Mouse (Mus musculus) liver, embryonic 11.5 days (tissue): ENCODE results near the gene Tubgcp6. TPM values are rescaled to one million over a fixed set of nuclear protein-coding genes. Genes with fewer than 3 reads are reported as not detected.
A peak's percentile ranks its signal among the peaks of the same experiment; 100 is the strongest.

Source experiments
- ATAC-seq: fragments of 200-750 bp; cut with Nextera tagmentation; replicated peaks from 2 replicates; pipeline ENCODE4 v1.8.0; 2017; ENCODE audit warnings: moderate number of reproducible peaks, mild to moderate bottlenecking, moderate TSS enrichment, moderate library complexity; ENCODE audit not compliant: low FRiP score
- DNase-seq: peaks from one replicate; pipeline ENCODE4 v3.0.0-alpha.2; 2017; ENCODE audit warnings: low spot score
- H3K27ac ChIP-seq: fragments of 300-500 bp; sonication (generic); 2 replicates; pipeline ENCODE4 v1.5.1; 2014; ENCODE audit warnings: mild to moderate bottlenecking, low read depth, low read length, control low read depth
- H3K27me3 ChIP-seq: fragments of 300-500 bp; sonication (generic); replicated peaks from 2 replicates; pipeline ENCODE4 v1.6.1; 2014; ENCODE audit warnings: low read length, mixed read lengths; ENCODE audit not compliant: control insufficient read depth, insufficient read depth
- H3K36me3 ChIP-seq: fragments of 300-500 bp; sonication (generic); 2 replicates; pipeline ENCODE4 v1.6.1; 2014; ENCODE audit warnings: mild to moderate bottlenecking, low read length, moderate library complexity, mixed read lengths; ENCODE audit not compliant: control insufficient read depth, insufficient read depth
- H3K4me1 ChIP-seq: fragments of 300-500 bp; sonication (generic); replicated peaks from 2 replicates; pipeline ENCODE4 v1.6.1; 2014; ENCODE audit warnings: low read length, mixed read lengths; ENCODE audit not compliant: control insufficient read depth, insufficient read depth
- H3K4me2 ChIP-seq: fragments of 300-500 bp; sonication (generic); 2 replicates; pipeline ENCODE4 v1.6.1; 2014; ENCODE audit warnings: mild to moderate bottlenecking, control low read depth, moderate library complexity
- H3K4me3 ChIP-seq: fragments of 300-500 bp; sonication (generic); 2 replicates; pipeline ENCODE4 v1.5.1; 2014; ENCODE audit warnings: low read depth, low read length, control low read depth
- H3K9ac ChIP-seq: fragments of 300-500 bp; sonication (generic); 2 replicates; pipeline ENCODE4 v1.6.1; 2014; ENCODE audit warnings: low read depth, low read length, control low read depth
- H3K9me3 ChIP-seq: fragments of 300-500 bp; sonication (generic); 2 replicates; pipeline ENCODE4 v1.6.1; 2016; ENCODE audit warnings: low read length, inconsistent platforms, mixed read lengths; ENCODE audit not compliant: control insufficient read depth
- WGBS: fragments of 180-500 bp; shearing (Covaris S2); extraction: QIAGEN DNeasy Blood & Tissue Kit; methylation state at CpG from one replicate; pipeline ENCODE4 v1.1.7; 2014; 5-methylcytosine and 5-hydroxymethylcytosine counted together
- polyA plus RNA-seq: library from polyadenylated mRNA; unstranded; fragments of >200 nt; fragmentation: Nextera tagmentation; extraction: Ambion mirVana; gene quantifications from 2 replicates; pipeline ENCODE4 v1.2.1, GENCODE M21; 2014

Tubgcp6 gene
- polyA plus RNA-seq, 1 experiment from 2014 or later: 21.8 TPM

DNA sequence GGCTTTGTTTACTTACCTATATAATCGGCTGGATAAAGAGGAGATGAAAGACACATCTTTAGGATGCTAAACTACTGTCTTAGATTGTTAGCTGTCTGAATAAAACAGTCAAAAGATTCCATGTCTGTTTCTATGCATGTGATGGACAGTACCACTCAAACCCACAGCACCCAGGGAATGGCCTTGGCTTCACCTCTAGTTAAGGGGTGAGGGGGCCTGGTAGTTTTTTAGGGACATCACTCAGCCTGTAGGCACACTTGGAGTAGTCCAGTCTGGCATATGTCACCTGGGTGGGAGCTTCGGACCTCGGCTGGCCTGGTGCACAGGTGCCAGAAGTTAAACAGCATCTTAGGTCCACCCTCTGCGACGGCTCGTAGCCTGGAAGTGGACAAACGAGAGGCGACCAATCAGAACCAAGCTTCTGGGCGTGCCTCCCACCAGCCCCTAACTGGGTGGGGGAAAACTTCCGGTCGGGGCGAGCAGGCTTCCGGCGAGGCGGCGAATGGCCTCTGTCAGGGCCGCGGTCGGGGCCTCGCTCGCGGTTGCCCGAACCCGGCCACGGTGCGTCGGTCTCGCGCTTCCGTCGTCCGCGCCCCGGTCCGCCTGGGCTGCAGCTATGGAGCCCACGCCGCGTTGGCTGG lies 34.2 kb downstream of the Tubgcp6 start, which contains the start of gene Selenoo:
Selenoo (plus strand) TSS at position 478 of the 641 bp plus-strand sequence.
- H3K4me1 ChIP-seq: peaks cover 13% of the 10 kb centered on the region
- peak within 1 kb of the TSS; percentile 89 for H3K4me3 ChIP-seq
- 2% methylated on average over 37 of the region's 38 CpGs for WGBS
- peak within 1 kb of the TSS; percentile 95 for H3K9ac ChIP-seq
- H3K9me3 ChIP-seq: no peaks in the 10 kb centered on the region
- DNase-seq: peak; percentile 86
- ATAC-seq: peak; percentile 90
- H3K36me3 ChIP-seq: peaks cover 17% of the 10 kb centered on the region
- no peaks in the 10 kb centered on the region for H3K27me3 ChIP-seq
- peak within 1 kb of the TSS; percentile 75 for H3K27ac ChIP-seq
- peak within 1 kb of the TSS; percentile 78 for H3K4me2 ChIP-seq

DNA sequence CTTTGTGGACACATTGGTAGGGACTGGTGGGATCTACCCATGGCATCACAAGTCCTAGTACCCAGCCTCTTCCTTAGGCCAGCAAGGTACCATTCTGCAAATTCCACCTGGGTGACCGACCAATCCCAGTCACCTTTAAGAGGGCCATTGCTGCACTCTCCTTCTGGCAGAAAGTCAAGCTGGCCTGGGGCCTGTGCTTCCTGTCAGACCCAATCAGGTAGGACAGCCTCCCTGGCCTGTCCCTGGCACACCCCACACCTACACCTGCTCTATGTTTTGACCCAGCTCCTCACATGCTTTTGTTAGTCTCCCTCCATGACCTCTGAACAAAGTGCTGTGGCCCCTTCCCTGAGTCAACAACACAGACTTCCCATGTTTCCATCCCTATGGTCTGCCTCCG lies 38.1 kb downstream of the Tubgcp6 start:
- peaks cover 20% of the 10 kb centered on the region for H3K36me3 ChIP-seq
- no peaks in the 10 kb centered on the region for H3K9me3 ChIP-seq
- H3K9ac ChIP-seq: no peak overlapping the region
- DNase-seq (no peak), ATAC-seq (no peak)
- no peaks in the 10 kb centered on the region for H3K27me3 ChIP-seq
- H3K27ac ChIP-seq: no peak overlapping the region
- H3K4me2 ChIP-seq: no peak overlapping the region
- H3K4me3 ChIP-seq: no peak overlapping the region
- 92% methylated on average over 2 of the region's 2 CpGs for WGBS
- H3K4me1 ChIP-seq: peaks cover 8% of the 10 kb centered on the region

DNA sequence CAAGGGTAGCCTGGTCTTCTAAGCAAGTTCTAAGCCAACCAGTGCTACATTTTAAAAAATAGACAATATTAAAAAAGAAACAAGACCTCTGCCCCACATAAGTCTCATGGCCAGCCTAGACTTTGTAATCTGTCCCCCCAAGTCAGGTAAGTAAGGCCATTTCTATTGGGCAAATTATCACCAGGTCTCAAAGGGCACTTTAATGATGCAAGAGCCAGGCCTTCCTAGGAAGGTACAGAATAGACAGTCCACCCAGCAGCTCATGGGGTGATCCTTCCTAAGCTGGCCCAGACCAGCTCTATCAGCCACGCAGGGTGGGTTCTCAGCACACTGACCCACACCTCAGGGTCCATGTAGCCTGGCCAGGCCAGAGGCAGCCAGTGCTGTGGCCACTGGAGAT lies 39.0 kb downstream of the Tubgcp6 start:
- no peak for ATAC-seq
- Histone ChIP-seq H3K4me1 (peaks cover 6% of the 10 kb centered on the region), H3K9me3 (no peaks in the 10 kb centered on the region), H3K27ac (no peak overlapping the region), H3K36me3 (peaks cover 20% of the 10 kb centered on the region), H3K9ac (no peak overlapping the region), H3K4me3 (no peak overlapping the region), H3K4me2 (no peak overlapping the region), H3K27me3 (no peaks in the 10 kb centered on the region)
- 88% methylated on average over 1 of the region's 1 CpGs for WGBS
- no peak for DNase-seq

DNA sequence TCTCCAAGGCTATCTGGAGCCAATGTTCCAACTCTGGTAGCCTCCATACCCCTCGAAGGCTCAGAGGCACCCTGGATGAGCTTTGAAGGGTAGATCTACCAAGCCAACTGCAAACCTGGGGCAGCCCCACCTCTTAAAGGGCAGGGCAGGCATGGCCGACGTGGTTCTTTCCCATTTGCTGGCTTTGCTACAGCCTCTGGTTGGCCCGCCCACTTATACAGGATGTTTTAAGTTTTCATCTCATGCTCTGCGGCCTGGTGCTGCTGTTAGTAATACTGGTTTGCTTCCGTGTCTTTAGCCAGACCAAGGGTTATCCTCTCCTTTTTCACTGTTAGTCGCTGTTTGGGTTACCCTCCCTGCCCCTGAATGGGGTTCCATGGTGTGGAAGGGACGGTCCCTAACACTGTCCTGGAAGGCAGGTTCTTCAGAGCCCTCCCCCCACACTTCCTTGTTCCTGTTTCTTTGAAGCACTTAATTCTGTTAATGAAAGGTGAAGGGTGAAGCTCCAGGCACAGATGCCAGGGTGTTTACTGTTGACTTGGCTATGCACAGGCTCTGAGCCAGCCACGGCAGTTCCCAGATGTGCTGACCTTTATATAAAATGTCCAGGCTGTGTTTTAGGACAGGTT lies 44.6 kb downstream of the Tubgcp6 start:
- ATAC-seq (peak; percentile 32), DNase-seq (no peak)
- 45% methylated on average over 9 of the region's 9 CpGs for WGBS
- Histone ChIP-seq H3K9ac (no peak overlapping the region), H3K4me3 (no peak overlapping the region; the same call in 1 of the 2 replicates), H3K9me3 (no peaks in the 10 kb centered on the region), H3K27me3 (no peaks in the 10 kb centered on the region), H3K4me2 (peak overlapping the region; percentile 95), H3K27ac (no peak overlapping the region), H3K36me3 (peaks cover 6% of the 10 kb centered on the region; the same call in 1 of the 2 replicates), H3K4me1 (peaks cover 22% of the 10 kb centered on the region)

DNA sequence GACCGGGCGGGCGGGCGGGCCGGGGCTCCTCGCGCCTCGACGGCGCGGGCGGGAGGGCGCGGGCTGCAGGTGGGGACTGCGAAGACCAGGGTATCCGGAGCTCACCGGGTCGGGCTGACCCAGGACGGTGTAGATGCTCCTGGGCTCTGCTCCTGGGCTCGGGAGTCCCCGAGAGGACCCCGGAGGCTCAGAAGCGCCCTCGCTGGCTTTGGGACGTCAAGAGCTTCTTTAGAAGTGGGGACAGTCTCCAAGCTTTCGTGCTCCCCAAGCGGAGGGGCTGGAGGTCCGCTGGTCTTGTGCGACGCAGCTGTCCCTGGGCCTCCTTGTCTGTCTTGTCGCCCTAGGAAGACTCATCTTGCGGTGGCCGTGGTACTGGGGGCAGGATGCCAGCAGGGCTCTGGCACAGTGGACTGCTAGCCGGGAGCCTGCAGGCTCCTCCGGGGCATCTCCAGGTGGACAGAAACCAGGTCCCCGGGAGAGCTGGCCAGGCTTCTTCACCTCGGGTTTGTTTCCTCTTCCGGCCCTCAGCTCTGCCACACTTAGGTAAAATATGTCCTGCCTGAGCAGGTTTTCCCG lies 46.7 kb downstream of the Tubgcp6 start:
- peak; percentile 26; the same call in 1 of the 2 replicates for ATAC-seq
- H3K4me1 ChIP-seq: peaks cover 22% of the 10 kb centered on the region
- H3K4me3 ChIP-seq: peak overlapping the region; percentile 86

DNA sequence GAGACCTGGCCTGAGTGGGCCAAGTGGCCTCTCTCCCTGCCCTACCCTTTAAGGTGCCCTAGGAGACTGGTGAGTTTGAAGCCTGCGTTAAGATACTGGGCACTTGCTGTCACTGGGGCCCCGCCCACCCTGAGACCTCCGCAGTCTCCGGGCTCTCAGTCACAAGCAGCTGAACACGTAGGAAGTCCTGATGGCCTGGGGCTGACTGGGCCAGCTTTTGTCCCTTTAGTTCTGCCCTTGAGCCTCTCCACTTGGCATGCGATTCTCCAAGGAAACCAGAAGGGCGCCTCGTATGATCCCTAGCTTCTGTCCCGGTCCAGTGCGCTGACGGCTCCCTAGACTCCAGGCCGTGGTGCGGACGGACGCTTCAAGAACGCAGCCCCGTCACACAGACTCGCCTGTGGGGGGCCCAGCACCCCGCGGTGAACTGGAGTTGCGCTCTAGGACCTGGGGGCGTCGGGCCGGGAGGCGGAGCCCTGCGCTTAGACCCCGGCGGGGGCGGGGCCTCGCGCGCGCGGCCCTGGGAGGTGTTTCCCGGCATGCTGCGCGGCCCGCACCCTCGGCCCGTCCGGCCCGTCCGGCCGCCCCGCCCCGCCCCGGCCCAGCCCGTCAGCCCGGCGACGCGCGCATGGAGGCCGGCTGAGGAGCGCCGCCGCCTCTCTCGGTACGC lies 47.3 kb downstream of the Tubgcp6 start:
- peaks cover 22% of the 10 kb centered on the region for H3K4me1 ChIP-seq

More for the DNA sequence above, 46.7 kb downstream of the Tubgcp6 start:
- Histone ChIP-seq H3K27ac (peak overlapping the region; percentile 68; the same call in 1 of the 2 replicates), H3K36me3 (no peaks in the 10 kb centered on the region), H3K27me3 (peaks cover 3% of the 10 kb centered on the region; the same call in 1 of the 2 replicates), H3K4me2 (peak overlapping the region; percentile 95), H3K9ac (peak overlapping the region; percentile 87), H3K9me3 (no peaks in the 10 kb centered on the region)
- peak; percentile 71 for DNase-seq
- WGBS: 1% methylated on average over 32 of the region's 39 CpGs

DNA sequence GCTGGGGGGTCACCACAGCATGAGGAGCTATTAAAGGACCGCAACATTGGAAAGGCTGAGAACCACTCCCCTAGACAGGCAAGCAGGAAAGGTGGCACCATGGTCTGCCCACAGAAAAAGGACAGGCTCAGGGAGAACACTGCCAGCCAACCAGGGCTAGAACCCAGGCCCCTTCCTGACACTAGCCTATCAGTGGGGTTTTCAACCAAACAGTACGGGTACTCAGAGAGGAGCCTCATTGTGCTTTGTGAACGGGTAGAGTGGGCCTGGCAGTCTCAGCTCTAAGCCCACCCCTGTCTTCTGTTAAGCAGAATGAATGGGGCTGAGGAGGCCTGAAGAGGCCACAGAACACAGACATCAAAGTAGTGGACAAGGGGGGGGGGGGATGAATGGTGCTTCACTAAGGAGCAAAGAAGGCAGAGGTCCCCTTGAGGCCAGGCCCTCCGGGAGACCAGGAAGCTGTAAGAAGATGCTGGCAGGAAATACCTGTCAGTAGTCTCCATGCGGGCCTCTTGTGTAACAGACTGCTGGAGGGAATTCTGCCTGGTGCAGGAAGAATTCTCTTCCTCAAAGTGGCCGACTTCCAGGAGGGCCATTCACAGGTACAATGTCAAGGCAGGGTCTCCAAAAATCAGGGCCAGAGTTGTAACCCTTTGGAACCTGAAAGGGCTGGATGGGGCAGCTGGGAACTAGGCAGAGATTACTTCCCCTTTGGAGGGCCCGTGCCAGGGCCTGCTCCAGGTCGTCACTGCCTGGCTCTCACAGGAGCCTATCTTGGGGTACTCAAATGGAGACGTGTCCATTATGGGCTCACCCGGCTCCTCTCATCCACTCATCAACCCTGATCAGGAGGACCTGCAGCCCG lies 48.1 kb downstream of the Tubgcp6 start, which contains the start of gene Trabd:
Trabd (plus strand) TSS at position 512 of the 865 bp plus-strand sequence.
- no peaks in the 10 kb centered on the region for H3K9me3 ChIP-seq
- ATAC-seq: no peak
- H3K4me3 ChIP-seq: peak within 1 kb of the TSS; percentile 86
- no peaks in the 10 kb centered on the region for H3K36me3 ChIP-seq
- WGBS: 35% methylated on average over 11 of the region's 11 CpGs
- peaks cover 22% of the 10 kb centered on the region for H3K4me1 ChIP-seq
- H3K27ac ChIP-seq: peak within 1 kb of the TSS; percentile 68; the same call in 1 of the 2 replicates
- peak within 1 kb of the TSS; percentile 87 for H3K9ac ChIP-seq
- DNase-seq: no peak
- peak within 1 kb of the TSS; percentile 95 for H3K4me2 ChIP-seq
- peaks cover 14% of the 10 kb centered on the region for H3K27me3 ChIP-seq

More for the DNA sequence above, 47.3 kb downstream of the Tubgcp6 start:
- DNase-seq (peak; percentile 89), ATAC-seq (peak; percentile 87)
- Histone ChIP-seq H3K27ac (peak overlapping the region; percentile 68; the same call in 1 of the 2 replicates), H3K4me2 (peak overlapping the region; percentile 95), H3K9me3 (no peaks in the 10 kb centered on the region), H3K36me3 (no peaks in the 10 kb centered on the region), H3K27me3 (peaks cover 9% of the 10 kb centered on the region), H3K9ac (peak overlapping the region; percentile 87), H3K4me3 (peak overlapping the region; percentile 86)
- WGBS: under 1% methylated on average over 46 of the region's 59 CpGs
